Mouse (Mus musculus): ENCODE measurements around the gene Smim14.

DNA sequence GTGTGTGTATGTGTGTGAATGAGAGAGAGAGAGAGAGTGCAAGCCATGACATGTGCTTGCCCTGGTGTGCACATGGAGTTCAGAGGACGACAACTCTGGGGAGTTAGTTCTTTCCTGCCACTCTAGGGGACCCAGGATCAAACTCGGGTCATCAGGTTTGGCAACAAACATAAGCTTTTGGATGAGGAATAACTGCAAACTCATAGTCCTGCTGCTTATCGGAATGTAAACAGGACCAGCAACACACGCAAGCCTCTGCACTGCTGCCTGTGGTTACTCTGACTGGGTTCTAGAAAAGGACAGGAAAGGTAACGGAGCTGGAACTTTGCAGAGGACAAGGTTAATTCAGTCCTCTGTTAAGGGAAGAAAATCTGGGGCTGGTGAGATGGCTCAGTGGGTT is 111.7 kb downstream of the Smim14 start:
- TF ChIP-seq CTCF (IDR thresholded peaks at IDR 0.05; ENCODE audit: insufficient read depth, low read depth, low read length) = no peak
- TF ChIP-seq POLR2A (IDR thresholded peaks at IDR 0.05; ENCODE audit: insufficient read depth, low read depth, low read length) = no peak

Measured in olfactory bulb, adult 2 months (tissue).